Comparison of ENCODE assay signal across 7 mouse cellular contexts in genomic region chr2:91194624-91195332, GRCm38 (mm10). TPM values are rescaled to one million over a fixed set of nuclear protein-coding genes. Genes with fewer than 3 reads are reported as not detected.
DNase-seq lines count a peak whose midpoint lies in the region; ATAC-seq and TF ChIP-seq lines count a peak whose summit lies in the region.

No protein-coding gene starts in this region.

- intact Hi-C loops in heart, postnatal 25 days (cut with DNase I): loop anchor here (1.0 to 5.0 kb wide), 2 partner anchors 79 to 122 kb away; partner anchors contain the start of gene Slc39a13

- peak overlapping the region; percentile 56 for H3K4me2 ChIP-seq in forebrain, embryonic 12.5 days

- no peaks in the 10 kb centered on the region for H3K27me3 ChIP-seq in Patski
- peaks cover 14% of the 10 kb centered on the region for H3K27me3 ChIP-seq in forebrain, embryonic 12.5 days
- no peaks in the 10 kb centered on the region for H3K27me3 ChIP-seq in splenic B cell, adult 2 months (ENCODE audit: control insufficient read depth, insufficient read depth, low read length, poor library complexity, severe bottlenecking)

- no peaks in the 10 kb centered on the region for H3K36me3 ChIP-seq in forebrain, embryonic 12.5 days (replicated peaks)
- no peaks in the 10 kb centered on the region for H3K36me3 ChIP-seq in splenic B cell, adult 2 months (ENCODE audit: control insufficient read depth, insufficient read depth, low read length, poor library complexity, severe bottlenecking)

- peak overlapping the region; percentile 81 for H3K4me3 ChIP-seq in brown adipose tissue, adult 24 weeks (ENCODE audit: insufficient read depth, low read depth, low read length)
- peak overlapping the region; percentile 28 for H3K4me3 ChIP-seq in forebrain, embryonic 12.5 days (replicated peaks)

- WGBS in forebrain, embryonic 12.5 days: 2% methylated on average over 27 of the region's 27 CpGs

- H3K27ac ChIP-seq in brown adipose tissue, adult 24 weeks (replicated peaks; ENCODE audit: low read depth, low read length): peak overlapping the region; percentile 98
- no peak overlapping the region for H3K27ac ChIP-seq in forebrain, embryonic 12.5 days

- POLR2A ChIA-PET in Patski (lab: Charles Lee): no interaction called here

- H3K9ac ChIP-seq in forebrain, embryonic 12.5 days: peak overlapping the region; percentile 51

- DNase-seq in Patski (ENCODE audit: low read depth, low spot score): no peak
- DNase-seq in heart, postnatal 25 days (ENCODE audit: low spot score): peak; percentile 82
- peak; percentile 37 to 39 for DNase-seq in layer of hippocampus, postnatal 36 days
- peak; percentile 70 for DNase-seq in mesoderm, embryonic 11.5 days (ENCODE audit: low read depth, low spot score)
- peak; percentile 70 for DNase-seq in splenic B cell, adult 2 months (ENCODE audit: low read depth, low spot score)

- no peak for TF ChIP-seq CTCF in Patski (IDR thresholded peaks at IDR 0.05)

- peak; percentile 17 for ATAC-seq in Patski
- peak; percentile 91 for ATAC-seq in forebrain, embryonic 12.5 days (ENCODE audit: low FRiP score)

- peaks cover 20% of the 10 kb centered on the region for H3K4me1 ChIP-seq in brown adipose tissue, adult 24 weeks (ENCODE audit: control insufficient read depth, insufficient read depth, insufficient read length, low read length)
- H3K4me1 ChIP-seq in forebrain, embryonic 12.5 days: peaks cover 14% of the 10 kb centered on the region

- in situ Hi-C loops in Patski (cut with MboI; ENCODE audit: low pct_unique_long_range_greater_than_20kb): no loop called here

- no peaks in the 10 kb centered on the region for H3K9me3 ChIP-seq in forebrain, embryonic 12.5 days

- CTCF ChIA-PET in Patski (lab: Charles Lee): no interaction called here

RNA-seq across cellular contexts. Expression of gene Nr1h3, which starts 7.9 kb away (rescaled TPM):
- 0.36 TPM for polyA plus RNA-seq in Patski (2021)
- polyA plus RNA-seq in brown adipose tissue, adult 24 weeks (2012; ENCODE audit: insufficient read depth, insufficient read length, missing spikeins): 45.2 and 59.1 TPM in 2 replicates
- 1.4 TPM in 2 replicates for polyA plus RNA-seq in forebrain, embryonic 12.5 days (2016; fragmentation: Nextera tagmentation; extraction: Ambion mirVana)
- 10 to 100 TPM; 13.8 to 15.9 TPM for total RNA-seq in heart, postnatal 25 days (2021)
- total RNA-seq in layer of hippocampus, postnatal 36 days (2021): 1 to 10 TPM; 5.1 to 7.7 TPM

RNA-seq across cellular contexts. Expression of gene Acp2, which starts 7.9 kb away (rescaled TPM):
- polyA plus RNA-seq in Patski (2021): 45.2 TPM
- 24.6 and 27.9 TPM in 2 replicates for polyA plus RNA-seq in brown adipose tissue, adult 24 weeks (2012; ENCODE audit: insufficient read depth, insufficient read length, missing spikeins)
- 33.2 and 33.9 TPM in 2 replicates for polyA plus RNA-seq in forebrain, embryonic 12.5 days (2016; fragmentation: Nextera tagmentation; extraction: Ambion mirVana)
- 10 to 100 TPM; 17.6 to 22.8 TPM for total RNA-seq in heart, postnatal 25 days (2021)
- 10 to 100 TPM; 52.7 to 56.4 TPM for total RNA-seq in layer of hippocampus, postnatal 36 days (2021)

RNA-seq across cellular contexts. Expression of gene Madd, which starts 11.1 kb away (rescaled TPM):
- 12.8 TPM for polyA plus RNA-seq in Patski (2021)
- polyA plus RNA-seq in brown adipose tissue, adult 24 weeks (2012; ENCODE audit: insufficient read depth, insufficient read length, missing spikeins): 2.3 and 4.0 TPM in 2 replicates
- 39.1 and 41.2 TPM in 2 replicates for polyA plus RNA-seq in forebrain, embryonic 12.5 days (2016; fragmentation: Nextera tagmentation; extraction: Ambion mirVana)
- 1 to 10 TPM; 5.4 to 6.2 TPM for total RNA-seq in heart, postnatal 25 days (2021)
- 100 to 1,000 TPM; 246 to 247 TPM for total RNA-seq in layer of hippocampus, postnatal 36 days (2021)

RNA-seq across cellular contexts. Expression of gene Ddb2, which starts 42.0 kb away (rescaled TPM):
- polyA plus RNA-seq in Patski (2021): 16.1 TPM
- polyA plus RNA-seq in brown adipose tissue, adult 24 weeks (2012; ENCODE audit: insufficient read depth, insufficient read length, missing spikeins): 3.7 and 5.7 TPM in 2 replicates
- 10.3 TPM in 2 replicates for polyA plus RNA-seq in forebrain, embryonic 12.5 days (2016; fragmentation: Nextera tagmentation; extraction: Ambion mirVana)
- total RNA-seq in heart, postnatal 25 days (2021): 1 to 10 TPM; 2.9 to 3.1 TPM
- total RNA-seq in layer of hippocampus, postnatal 36 days (2021): 1 to 10 TPM; 9.3 to 9.8 TPM

Comparison
In these comparisons a context has a peak if more than half of its experiments do, and no peak if none do; other contexts are left out.
1. RNA of gene Nr1h3, which starts 7.9 kb away (polyA plus RNA-seq): 45.2 to 59.1 TPM in brown adipose tissue, adult 24 weeks; 1.4 TPM in forebrain, embryonic 12.5 days and 0.36 TPM in Patski (single experiment); every median in the first group is over 10 times any median in the second.